Mouse (Mus musculus): ENCODE measurements at regions not wholly inside any gene's neighbourhood (a gene's known extent, or its start where the extent isn't known, plus 50 kb on each side); places are given as distances from the start of the nearest gene placed in this dataset.

- no peak for ATAC-seq (replicated peaks; ENCODE audit: low FRiP score, poor library complexity, severe bottlenecking)
These were observed 305.8 kb upstream of the Trib2 start for GRCm38 (mm10) chr12:16122353-16123127.

- no peak for ATAC-seq (replicated peaks; ENCODE audit: low FRiP score, poor library complexity, severe bottlenecking)
These were observed 305.1 kb upstream of the Trib2 start for GRCm38 (mm10) chr12:16121787-16122186.

DNA sequence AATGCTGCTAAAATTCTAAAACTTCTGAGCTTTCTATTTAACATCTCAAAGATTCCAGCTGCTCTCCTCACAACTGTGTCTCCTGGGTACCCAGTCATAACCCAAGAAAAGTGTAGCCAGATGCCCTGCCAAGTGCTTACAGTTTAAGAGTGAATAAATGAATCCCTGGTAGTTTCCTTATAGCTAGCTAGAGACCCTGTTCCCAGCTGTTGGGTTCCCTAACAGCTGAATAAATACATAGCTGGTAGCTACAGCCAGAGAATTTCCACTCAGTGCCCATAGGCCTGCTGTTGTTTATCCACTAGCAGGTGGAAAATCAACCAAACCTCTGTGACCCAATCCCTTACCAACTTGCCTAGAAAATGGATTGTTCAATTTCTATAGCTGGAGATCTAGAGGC, 302.0 kb upstream of the Trib2 start:
- no peak for ATAC-seq (replicated peaks; ENCODE audit: low FRiP score, poor library complexity, severe bottlenecking)

- ATAC-seq (replicated peaks; ENCODE audit: low FRiP score, poor library complexity, severe bottlenecking), result no peak
These were observed 290.2 kb upstream of the Trib2 start for GRCm38 (mm10) chr12:16106946-16107345.

DNA sequence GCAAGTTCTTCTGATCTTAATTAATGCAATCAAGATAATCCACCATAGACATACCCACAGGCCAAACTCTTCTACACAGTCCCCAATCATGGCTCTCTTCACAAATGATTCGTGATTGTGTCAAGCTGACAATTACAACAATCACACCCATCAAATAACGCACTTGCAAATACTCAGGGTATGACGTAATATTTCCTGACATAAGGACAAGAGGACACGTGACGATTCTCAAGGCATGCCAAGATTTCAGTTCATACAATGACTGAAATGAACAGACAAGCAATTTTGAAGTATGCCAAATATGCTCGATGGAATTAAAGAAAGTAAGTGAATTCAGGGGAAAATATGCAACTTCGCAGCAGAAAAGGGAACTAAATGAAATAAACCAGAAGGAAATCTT, 282.1 kb upstream of the Trib2 start:
- ATAC-seq (replicated peaks; ENCODE audit: low FRiP score, poor library complexity, severe bottlenecking), result no peak

DNA sequence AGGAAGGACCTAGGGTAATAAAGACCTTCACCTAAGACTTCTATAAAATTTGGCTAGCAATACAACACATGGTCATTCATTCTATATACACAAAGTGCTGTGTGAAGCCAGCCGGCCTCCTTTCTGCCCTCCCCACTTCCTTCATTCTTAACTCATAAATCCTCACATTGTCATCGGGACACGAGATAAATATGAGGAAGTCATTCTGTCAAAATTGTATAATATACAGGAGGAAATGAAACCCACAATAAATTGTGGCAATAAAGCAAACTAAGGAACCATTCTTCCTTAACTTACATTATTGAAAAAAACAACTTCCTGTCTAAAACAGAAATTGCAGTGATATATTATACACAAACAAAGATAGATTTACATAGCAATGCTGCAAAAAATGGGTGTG, 275.9 kb upstream of the Trib2 start:
- no peak for ATAC-seq (replicated peaks; ENCODE audit: low FRiP score, poor library complexity, severe bottlenecking)

DNA sequence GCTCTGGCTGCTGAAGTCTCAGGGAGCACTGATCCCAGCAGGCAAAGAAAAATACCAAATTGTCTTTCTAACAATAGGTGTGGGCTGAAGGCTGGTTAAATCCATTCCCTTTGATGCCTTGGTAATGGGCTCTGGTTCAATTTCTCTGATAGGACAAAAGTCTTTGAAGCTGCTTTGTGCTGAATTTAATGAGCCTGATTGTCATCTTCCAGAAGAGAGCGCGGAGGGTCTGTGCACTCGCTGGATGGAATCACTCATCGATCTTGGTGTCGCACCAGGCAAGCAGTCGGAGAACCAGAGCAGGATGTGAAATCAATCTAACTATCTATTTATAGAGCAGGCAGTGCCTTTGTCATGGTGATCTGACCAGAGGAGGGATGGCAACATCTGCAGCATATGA, 274.6 kb upstream of the Trib2 start:
- ATAC-seq (replicated peaks; ENCODE audit: low FRiP score, poor library complexity, severe bottlenecking), result no peak

DNA sequence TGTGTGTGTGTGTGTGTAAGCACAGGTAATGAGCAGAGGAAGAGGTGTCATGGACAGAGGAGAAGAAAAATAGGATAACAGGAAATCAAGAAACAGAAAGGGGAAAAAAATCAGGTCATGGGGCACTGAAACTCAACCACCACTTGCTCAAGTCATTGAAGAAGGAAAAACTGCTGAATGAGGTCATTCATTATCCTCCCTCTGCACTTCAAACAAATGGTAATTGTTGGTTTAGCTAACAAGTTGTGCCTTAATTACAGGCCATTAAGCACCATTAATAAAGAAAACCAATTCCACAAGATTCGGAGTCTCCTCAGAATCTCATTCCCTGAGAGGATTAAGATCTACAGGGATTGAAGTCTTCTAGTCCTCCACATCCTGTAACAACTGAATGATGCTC, 266.5 kb upstream of the Trib2 start:
- ATAC-seq (replicated peaks; ENCODE audit: low FRiP score, poor library complexity, severe bottlenecking), result no peak

GRCm38 (mm10) chr12:16077215-16077614, 260.5 kb upstream of the Trib2 start:
- ATAC-seq (replicated peaks; ENCODE audit: low FRiP score, poor library complexity, severe bottlenecking), result no peak

GRCm38 (mm10) chr12:16075962-16076361, 259.2 kb upstream of the Trib2 start:
- no peak for ATAC-seq (replicated peaks; ENCODE audit: low FRiP score, poor library complexity, severe bottlenecking)

DNA sequence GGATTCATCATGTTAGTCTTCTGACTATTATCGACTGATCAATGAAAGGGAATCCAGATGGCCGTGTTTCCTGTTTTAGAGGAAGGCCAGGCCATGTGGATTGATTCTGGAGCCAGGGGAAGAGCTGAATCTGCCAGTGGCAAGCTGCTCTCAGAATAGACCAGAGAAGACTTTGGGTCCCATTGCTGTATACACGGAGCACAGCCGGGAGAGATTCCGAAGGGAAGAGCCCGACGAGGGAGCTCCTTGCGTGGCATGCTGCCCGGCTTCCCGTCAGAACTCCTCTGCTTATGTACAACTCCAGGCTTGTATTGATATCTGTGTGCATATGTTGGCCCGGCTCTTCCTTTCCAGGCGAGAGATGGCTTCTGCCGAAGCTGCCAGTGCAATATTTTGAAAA, 252.2 kb upstream of the Trib2 start:
- no peak for ATAC-seq (replicated peaks; ENCODE audit: low FRiP score, poor library complexity, severe bottlenecking)

GRCm38 (mm10) chr12:16062689-16063088, 246.0 kb upstream of the Trib2 start:
- ATAC-seq (replicated peaks; ENCODE audit: low FRiP score, poor library complexity, severe bottlenecking), result no peak

GRCm38 (mm10) chr12:16060461-16060860, 243.7 kb upstream of the Trib2 start:
- ATAC-seq (replicated peaks; ENCODE audit: low FRiP score, poor library complexity, severe bottlenecking), result no peak

GRCm38 (mm10) chr12:16058255-16058654, 241.5 kb upstream of the Trib2 start:
- ATAC-seq (replicated peaks; ENCODE audit: low FRiP score, poor library complexity, severe bottlenecking), result no peak

DNA sequence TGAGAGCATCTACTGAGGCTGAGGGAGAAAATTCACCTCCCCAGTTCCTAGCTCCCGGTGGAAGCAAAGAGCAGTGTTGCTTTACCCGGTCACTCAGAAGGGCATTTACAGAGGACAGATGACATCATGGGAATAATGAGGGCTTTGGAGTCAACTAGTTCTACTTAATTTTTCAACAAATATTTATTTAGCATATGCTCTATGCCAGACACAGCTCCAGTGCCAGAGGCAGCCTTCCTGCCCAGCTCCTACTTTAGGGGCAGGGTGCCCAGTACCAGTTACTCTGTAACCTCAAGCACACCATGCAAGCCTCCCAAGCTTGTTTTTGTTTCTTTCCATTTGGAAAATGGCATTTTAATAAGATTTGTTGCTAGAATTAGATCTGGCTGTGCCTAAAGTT, 240.1 kb upstream of the Trib2 start:
- no peak for ATAC-seq (replicated peaks; ENCODE audit: low FRiP score, poor library complexity, severe bottlenecking)

DNA sequence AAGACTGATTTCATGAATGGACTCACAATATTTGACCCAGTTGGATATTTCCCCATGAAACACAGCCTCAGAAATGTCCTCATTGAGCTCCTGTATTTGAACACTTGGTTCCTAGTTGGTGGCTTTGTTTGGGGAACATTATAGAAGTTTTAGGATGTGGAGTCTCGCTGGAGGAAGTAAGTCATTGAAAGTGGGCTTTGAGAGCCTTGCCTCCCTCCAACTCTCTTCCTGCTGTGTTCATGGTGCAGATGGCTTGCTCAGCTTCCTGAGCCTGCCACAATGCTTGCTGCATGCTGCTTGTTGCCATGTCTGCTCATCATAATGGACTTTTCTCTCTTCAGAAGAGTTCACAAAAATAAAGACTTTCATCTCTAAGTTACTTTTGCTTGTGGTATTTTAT, 239.5 kb upstream of the Trib2 start:
- no peak for ATAC-seq (replicated peaks; ENCODE audit: low FRiP score, poor library complexity, severe bottlenecking)

GRCm38 (mm10) chr12:16054591-16054990, 237.9 kb upstream of the Trib2 start:
- no peak for ATAC-seq (replicated peaks; ENCODE audit: low FRiP score, poor library complexity, severe bottlenecking)

GRCm38 (mm10) chr12:16053735-16054134, 237.0 kb upstream of the Trib2 start:
- no peak for ATAC-seq (replicated peaks; ENCODE audit: low FRiP score, poor library complexity, severe bottlenecking)

DNA sequence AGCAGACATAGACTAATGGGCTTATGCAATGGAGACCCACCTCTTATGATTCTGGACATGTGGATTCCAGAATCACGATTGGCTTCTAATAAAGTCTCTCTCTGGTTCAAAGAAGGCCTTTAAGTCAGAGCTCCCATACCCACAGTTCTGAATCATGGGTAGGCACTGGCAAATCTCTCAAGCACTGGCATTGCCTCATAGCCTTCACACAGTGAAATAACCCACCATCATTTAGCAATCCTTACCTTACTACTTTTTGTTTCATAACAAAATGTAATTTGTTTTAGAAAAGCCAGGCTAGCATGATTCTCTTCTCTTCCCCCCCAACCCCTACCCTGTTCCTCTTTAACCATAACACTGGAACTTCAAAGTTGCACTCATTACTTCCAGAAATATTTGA, 236.3 kb upstream of the Trib2 start:
- no peak for ATAC-seq (replicated peaks; ENCODE audit: low FRiP score, poor library complexity, severe bottlenecking)

DNA sequence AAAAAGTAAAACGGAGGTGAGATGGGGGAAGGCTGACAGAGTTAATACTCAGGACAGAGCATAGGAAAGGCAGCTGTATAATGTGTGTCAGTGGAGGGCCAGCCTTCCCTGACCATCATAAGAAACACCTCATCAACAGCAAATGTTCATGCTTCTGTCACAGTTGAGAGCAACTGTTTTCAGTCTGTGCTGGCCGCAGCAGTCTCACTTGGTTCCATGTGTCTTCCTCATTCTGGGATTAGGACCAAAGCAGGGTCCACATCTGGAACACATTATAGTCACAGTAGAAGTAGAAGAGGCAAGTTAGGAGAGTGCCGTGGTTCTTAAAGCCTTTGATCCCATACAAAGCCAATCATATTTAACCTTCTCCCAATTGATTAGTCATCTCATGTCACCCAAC, 235.6 kb upstream of the Trib2 start:
- ATAC-seq (replicated peaks; ENCODE audit: low FRiP score, poor library complexity, severe bottlenecking), result no peak

DNA sequence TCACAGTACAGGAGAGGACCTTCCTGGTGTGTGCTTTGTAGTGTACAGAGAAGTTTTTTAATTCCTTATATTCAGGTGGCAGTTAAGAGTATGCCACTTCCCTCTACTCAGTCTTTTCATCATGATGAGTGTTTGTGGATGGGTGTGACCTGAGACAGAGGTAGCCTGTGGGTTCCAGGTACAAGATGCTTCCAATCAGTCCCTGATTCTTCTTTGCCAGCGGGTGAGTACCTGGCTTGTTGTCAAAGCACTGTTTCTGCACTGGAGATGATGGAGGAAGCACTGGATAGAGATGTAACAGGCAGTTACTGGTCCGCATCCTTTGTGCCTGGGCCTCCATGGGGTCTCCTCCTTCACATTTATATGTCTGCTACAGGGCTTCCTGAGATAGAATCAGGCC, 234.7 kb upstream of the Trib2 start:
- ATAC-seq (replicated peaks; ENCODE audit: low FRiP score, poor library complexity, severe bottlenecking), result no peak

DNA sequence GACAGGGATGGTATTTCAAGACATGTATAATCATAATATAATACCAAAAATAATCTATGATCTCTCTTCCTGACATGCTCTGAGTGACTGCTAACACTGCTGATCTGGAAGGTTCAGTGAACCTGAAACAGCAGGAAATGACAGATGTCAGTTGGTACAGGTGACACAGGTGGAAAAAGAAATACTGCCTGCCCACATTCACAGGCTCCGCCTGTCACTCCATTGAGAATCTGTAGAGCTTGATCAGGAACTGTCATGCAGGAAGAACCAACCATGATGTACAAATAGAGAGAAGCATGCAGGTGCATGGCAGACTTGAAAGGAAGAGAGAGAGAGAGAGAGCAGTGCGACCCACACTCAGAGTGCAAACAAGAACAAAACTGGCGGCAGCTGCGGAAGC, 232.8 kb upstream of the Trib2 start:
- no peak for ATAC-seq (replicated peaks; ENCODE audit: low FRiP score, poor library complexity, severe bottlenecking)
